Comparison of ENCODE assay signal across 20 mouse cellular contexts in genomic region chr5:142899932-142900533, GRCm38 (mm10). TPM values are rescaled to one million over a fixed set of nuclear protein-coding genes. Genes with fewer than 3 reads are reported as not detected.
DNase-seq lines count a peak whose midpoint lies in the region; ATAC-seq and TF ChIP-seq lines count a peak whose summit lies in the region.
"Had no signal": no experiment of that assay in that cellular context is flagged by ENCODE, and none has a peak within 500 bp of the region (broad histone marks: within the 10 kb centered on the region; RNA-seq: fewer than 3 reads in every experiment).

No protein-coding gene starts in this region.

- H3K4me2 ChIP-seq in liver, embryonic 13.5 days = no peak overlapping the region
- H3K4me2 ChIP-seq in liver, embryonic 11.5 days = no peak overlapping the region
- H3K4me2 ChIP-seq in midbrain, embryonic 16.5 days (ENCODE audit: low read length) = no peak overlapping the region
- H3K4me2 ChIP-seq: embryonic facial prominence, embryonic 12.5 days; hindbrain, embryonic 12.5 days; kidney, embryonic 15.5 days; limb, embryonic 13.5 days; midbrain, embryonic 12.5 days; neural tube, embryonic 13.5 days; stomach, embryonic 15.5 days had no signal

- 73% methylated on average over 5 of the region's 5 CpGs for WGBS in liver, embryonic 13.5 days (ENCODE audit: insufficient replicate concordance)
- WGBS in liver, embryonic 11.5 days = 77% methylated on average over 4 of the region's 5 CpGs
- 84% methylated on average over 5 of the region's 5 CpGs for WGBS in midbrain, embryonic 16.5 days

- no peak for TF ChIP-seq CTCF in gastrocnemius, adult 2 months (IDR thresholded peaks at IDR 0.05)

- intact Hi-C loops in gastrocnemius, adult 2 months (cut with DNase I) = no loop called here

- peaks cover 63% of the 10 kb centered on the region for H3K36me3 ChIP-seq in liver, embryonic 13.5 days
- H3K36me3 ChIP-seq in liver, embryonic 11.5 days (ENCODE audit: control insufficient read depth, insufficient read depth, low read length) = peaks cover 39% of the 10 kb centered on the region
- H3K36me3 ChIP-seq in midbrain, embryonic 16.5 days (ENCODE audit: control insufficient read depth, insufficient read depth, low read length) = peaks cover 34% of the 10 kb centered on the region

- no peaks in the 10 kb centered on the region for H3K27me3 ChIP-seq in liver, embryonic 13.5 days
- H3K27me3 ChIP-seq in liver, embryonic 11.5 days (replicated peaks; ENCODE audit: control insufficient read depth, insufficient read depth, low read length) = no peaks in the 10 kb centered on the region
- no peaks in the 10 kb centered on the region for H3K27me3 ChIP-seq in midbrain, embryonic 16.5 days (ENCODE audit: control insufficient read depth, insufficient read depth, low read depth, low read length)
- H3K27me3 ChIP-seq: embryonic facial prominence, embryonic 12.5 days; hindbrain, embryonic 12.5 days; kidney, embryonic 15.5 days; limb, embryonic 13.5 days; midbrain, embryonic 12.5 days; neural tube, embryonic 13.5 days; stomach, embryonic 15.5 days had no signal

- H3K4me1 ChIP-seq in liver, embryonic 13.5 days (replicated peaks) = peaks cover 55% of the 10 kb centered on the region
- H3K4me1 ChIP-seq in liver, embryonic 11.5 days (replicated peaks; ENCODE audit: control insufficient read depth, insufficient read depth, low read length) = peaks cover 19% of the 10 kb centered on the region
- peaks cover 31% of the 10 kb centered on the region for H3K4me1 ChIP-seq in midbrain, embryonic 16.5 days (ENCODE audit: control insufficient read depth, insufficient read depth, low read length)

- H3K9ac ChIP-seq in liver, embryonic 13.5 days = no peak overlapping the region
- H3K9ac ChIP-seq in liver, embryonic 11.5 days (ENCODE audit: low read depth, low read length) = no peak overlapping the region
- H3K9ac ChIP-seq in midbrain, embryonic 16.5 days (ENCODE audit: low read depth, low read length) = no peak overlapping the region
- H3K9ac ChIP-seq: embryonic facial prominence, embryonic 12.5 days; hindbrain, embryonic 12.5 days; kidney, embryonic 15.5 days; limb, embryonic 13.5 days; midbrain, embryonic 12.5 days; neural tube, embryonic 13.5 days; stomach, embryonic 15.5 days had no signal

- no peaks in the 10 kb centered on the region for H3K9me3 ChIP-seq in liver, embryonic 13.5 days (replicated peaks)
- no peaks in the 10 kb centered on the region for H3K9me3 ChIP-seq in liver, embryonic 11.5 days (ENCODE audit: control insufficient read depth, low read length)
- H3K9me3 ChIP-seq in midbrain, embryonic 16.5 days (replicated peaks; ENCODE audit: control insufficient read depth, low read length, poor library complexity, severe bottlenecking) = no peaks in the 10 kb centered on the region
- H3K9me3 ChIP-seq: embryonic facial prominence, embryonic 12.5 days; hindbrain, embryonic 12.5 days; kidney, embryonic 15.5 days; limb, embryonic 13.5 days; midbrain, embryonic 12.5 days; neural tube, embryonic 13.5 days; stomach, embryonic 15.5 days had no signal

- H3K4me3 ChIP-seq in gastrocnemius, adult 2 months = no peak overlapping the region
- H3K4me3 ChIP-seq in liver, embryonic 13.5 days (replicated peaks) = no peak overlapping the region
- no peak overlapping the region for H3K4me3 ChIP-seq in liver, embryonic 11.5 days (ENCODE audit: low read depth, low read length)
- no peak overlapping the region for H3K4me3 ChIP-seq in midbrain, embryonic 16.5 days (ENCODE audit: low read depth, low read length)
- H3K4me3 ChIP-seq: embryonic facial prominence, embryonic 12.5 days; erythroblast, embryonic 14.5 days; hindbrain, embryonic 12.5 days; kidney, embryonic 15.5 days; limb, embryonic 13.5 days; midbrain, embryonic 12.5 days; neural tube, embryonic 13.5 days; stomach, embryonic 15.5 days had no signal

- peak overlapping the region; percentile 100 for H3K27ac ChIP-seq in gastrocnemius, adult 2 months
- 0 out of 2 replicates have a peak overlapping the region, but pooled peaks have one; percentile 18 for H3K27ac ChIP-seq in liver, embryonic 13.5 days
- no peak overlapping the region for H3K27ac ChIP-seq in liver, embryonic 11.5 days (ENCODE audit: low read depth, low read length)
- H3K27ac ChIP-seq in midbrain, embryonic 16.5 days (ENCODE audit: low read length) = no peak overlapping the region
- H3K27ac ChIP-seq: embryonic facial prominence, embryonic 12.5 days; hindbrain, embryonic 12.5 days; limb, embryonic 13.5 days had no signal

- no peak for ATAC-seq in liver, embryonic 13.5 days (ENCODE audit: low read depth)
- ATAC-seq in liver, embryonic 11.5 days (replicated peaks; ENCODE audit: low FRiP score) = no peak
- ATAC-seq in midbrain, embryonic 16.5 days = no peak
- ATAC-seq: forebrain, embryonic 14.5 days had no signal

- DNase-seq in gastrocnemius, adult 2 months = no peak
- no peak for DNase-seq in gastrocnemius, postnatal 10 days
- DNase-seq in liver, embryonic 13.5 days = no peak
- DNase-seq in liver, embryonic 11.5 days (ENCODE audit: low spot score) = no peak
- peak; percentile 46 for DNase-seq in NIH3T3 (ENCODE audit: low read depth)
- no peak for DNase-seq in thymus, adult 18-20 months
- DNase-seq: cerebellum, adult 8-10 months; kidney, postnatal 4 days; lung, postnatal 10 days; thymus, postnatal 36 days had no signal

RNA-seq across cellular contexts. Expression of gene Fbxl18, which starts 4.8 kb away (rescaled TPM):
- total RNA-seq in gastrocnemius, adult 2 months (2021) = 1 to 10 TPM; 5.8 to 6.2 TPM
- total RNA-seq in gastrocnemius, postnatal 10 days (2021) = 1 to 10 TPM; 7.1 to 8.4 TPM
- polyA plus RNA-seq in liver, embryonic 13.5 days (2015; fragmentation: Nextera tagmentation; extraction: Ambion mirVana) = 3.7 and 4.2 TPM in 2 replicates
- 6.7 TPM in 2 replicates for polyA plus RNA-seq in liver, embryonic 11.5 days (2014; fragmentation: Nextera tagmentation; extraction: Ambion mirVana)
- polyA plus RNA-seq in midbrain, embryonic 16.5 days (2015; fragmentation: Nextera tagmentation; extraction: Ambion mirVana) = 29.9 and 35.1 TPM in 2 replicates

RNA-seq across cellular contexts. Expression of gene Actb, which starts 6.5 kb away (rescaled TPM):
- 100 to 1,000 TPM; 365 to 571 TPM for total RNA-seq in gastrocnemius, adult 2 months (2021)
- total RNA-seq in gastrocnemius, postnatal 10 days (2021) = 1,000 to 10,000 TPM; 1,451 to 1,869 TPM
- 8,250 and 9,425 TPM in 2 replicates for polyA plus RNA-seq in liver, embryonic 13.5 days (2015; fragmentation: Nextera tagmentation; extraction: Ambion mirVana)
- 11,958 and 12,749 TPM in 2 replicates for polyA plus RNA-seq in liver, embryonic 11.5 days (2014; fragmentation: Nextera tagmentation; extraction: Ambion mirVana)
- 13,967 and 14,266 TPM in 2 replicates for polyA plus RNA-seq in midbrain, embryonic 16.5 days (2015; fragmentation: Nextera tagmentation; extraction: Ambion mirVana)

Comparison
In these comparisons a context has a peak if more than half of its experiments do, and no peak if none do; other contexts are left out.
1. H3K27ac ChIP-seq: peak in gastrocnemius, adult 2 months (single experiment) and liver, embryonic 13.5 days (single experiment); none in liver, embryonic 11.5 days (single experiment) and midbrain, embryonic 16.5 days (single experiment).